Mouse (Mus musculus): ENCODE measurements around the gene Rcor2. TPM values are rescaled to one million over a fixed set of nuclear protein-coding genes. Genes with fewer than 3 reads are reported as not detected.

The Rcor2 gene
- polyA plus RNA-seq (2012; rRNA removed), result 1.8 and 3.5 TPM in 2 replicates

DNA sequence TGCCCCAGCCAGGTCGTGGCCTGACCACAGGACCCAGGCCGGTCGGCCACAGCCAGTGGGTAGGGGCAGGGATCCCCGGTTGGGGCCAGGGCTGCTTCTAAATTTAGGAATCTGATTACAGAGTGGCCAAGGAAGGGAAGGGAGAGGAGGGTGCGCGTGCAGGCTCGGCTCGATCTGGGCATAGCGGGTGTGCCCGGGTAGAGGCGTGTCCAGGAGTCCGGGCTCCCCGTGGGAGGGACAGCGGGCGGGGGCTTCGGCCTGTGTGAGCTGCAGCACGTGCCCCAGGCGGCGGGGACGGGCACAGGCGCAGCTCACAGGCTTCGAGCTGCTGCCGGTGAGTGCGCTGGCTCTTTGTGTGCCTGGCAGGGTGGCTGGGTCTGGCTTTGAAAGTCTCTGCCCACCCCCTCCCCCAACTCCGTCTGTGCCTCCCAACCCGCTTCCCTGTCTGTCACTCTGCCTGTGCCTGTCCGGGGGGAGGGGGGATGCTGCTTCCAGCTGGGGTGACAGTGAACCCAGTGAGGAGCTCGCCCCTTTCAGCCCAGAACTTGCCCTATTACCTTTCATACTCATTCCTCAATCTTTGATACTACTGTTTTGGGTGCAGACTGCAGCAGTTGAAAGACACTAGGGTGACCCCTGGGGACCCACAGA is at the start of gene Rcor2:
Gene Rcor2, plus strand, starts transcription at position 235 of the 651 bp plus-strand sequence.
- WGBS, result 4% methylated on average over 27 of the region's 28 CpGs
- H3K27me3 ChIP-seq (ENCODE audit: control insufficient read depth, insufficient read depth, low read length), result no peaks in the 10 kb centered on the region; the same call in 1 of the 2 replicates
- TF ChIP-seq POLR2A (IDR thresholded peaks at IDR 0.05; ENCODE audit: low read depth, low read length) (no peak), CTCF (IDR thresholded peaks at IDR 0.05; ENCODE audit: extremely low read depth, insufficient read depth, insufficient read length, insufficient replicate concordance) (no peak)
- H3K4me3 ChIP-seq (ENCODE audit: extremely low read depth, insufficient read depth, insufficient read length), result peak within 1 kb of the TSS; percentile 71
- no peaks in the 10 kb centered on the region for H3K36me3 ChIP-seq (ENCODE audit: control insufficient read depth, insufficient read depth, low read length)
- peaks cover 25% of the 10 kb centered on the region for H3K4me1 ChIP-seq (ENCODE audit: control insufficient read depth, insufficient read depth, insufficient read length)
- no peak for DNase-seq (ENCODE audit: low read depth in 1 of 2, low spot score in 2 of 2)
- H3K27ac ChIP-seq (ENCODE audit: insufficient read depth, low read length), result no peak within 1 kb of the TSS

DNA sequence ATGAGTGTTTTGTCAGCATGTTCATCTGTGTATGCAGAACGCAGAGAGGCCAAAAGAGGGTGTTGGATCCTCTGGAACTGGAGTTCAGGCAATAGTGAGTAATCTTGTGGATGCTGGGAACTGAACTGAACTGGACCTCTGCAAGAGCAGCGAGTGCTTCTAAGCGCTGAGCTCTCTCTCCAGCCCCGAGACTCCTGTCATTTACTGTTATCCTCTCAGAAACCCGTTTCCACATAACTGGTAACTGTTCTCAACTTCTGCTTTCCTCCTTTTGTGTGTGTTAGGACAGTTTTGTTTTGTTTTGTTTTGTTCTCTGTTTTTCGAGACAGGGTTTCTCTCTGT is 49.2 kb upstream of the Rcor2 start:
- Histone ChIP-seq H3K4me3 (ENCODE audit: extremely low read depth, insufficient read depth, insufficient read length) (0 out of 2 replicates have a peak overlapping the region, but pooled peaks have one; percentile 0), H3K27me3 (ENCODE audit: control insufficient read depth, insufficient read depth, low read length) (no peaks in the 10 kb centered on the region), H3K36me3 (ENCODE audit: control insufficient read depth, insufficient read depth, low read length) (peaks cover 9% of the 10 kb centered on the region), H3K4me1 (ENCODE audit: control insufficient read depth, insufficient read depth, insufficient read length) (peaks cover 2% of the 10 kb centered on the region; the same call in 1 of the 2 replicates), H3K27ac (ENCODE audit: insufficient read depth, low read length) (no peak overlapping the region)
- no peak for DNase-seq (ENCODE audit: low read depth in 1 of 2, low spot score in 2 of 2)
- 3% methylated on average over 6 of the region's 6 CpGs for WGBS
- TF ChIP-seq CTCF (IDR thresholded peaks at IDR 0.05; ENCODE audit: extremely low read depth, insufficient read depth, insufficient read length, insufficient replicate concordance) (no peak), POLR2A (IDR thresholded peaks at IDR 0.05; ENCODE audit: low read depth, low read length) (no peak)

DNA sequence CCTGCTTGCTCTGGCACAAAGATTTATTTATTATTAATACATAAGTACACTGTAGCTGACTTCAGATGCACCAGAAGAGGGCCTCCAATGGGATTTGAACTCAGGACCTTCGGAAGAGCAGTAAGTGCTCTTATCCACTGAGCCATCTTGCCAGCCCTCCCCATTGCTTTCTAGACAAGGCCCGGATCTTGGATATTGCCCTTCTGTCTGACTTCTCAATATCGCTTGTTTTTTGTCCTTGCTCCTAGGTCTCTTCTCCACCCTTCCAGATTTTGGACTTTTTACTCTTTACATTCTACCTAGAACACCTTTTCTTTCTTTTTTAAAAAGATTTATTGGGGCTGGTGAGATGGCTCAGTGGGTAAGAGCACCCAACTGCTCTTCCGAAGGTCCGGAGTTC is 48.4 kb upstream of the Rcor2 start:
- TF ChIP-seq POLR2A (IDR thresholded peaks at IDR 0.05; ENCODE audit: low read depth, low read length), result no peak
- TF ChIP-seq CTCF (IDR thresholded peaks at IDR 0.05; ENCODE audit: extremely low read depth, insufficient read depth, insufficient read length, insufficient replicate concordance), result no peak

DNA sequence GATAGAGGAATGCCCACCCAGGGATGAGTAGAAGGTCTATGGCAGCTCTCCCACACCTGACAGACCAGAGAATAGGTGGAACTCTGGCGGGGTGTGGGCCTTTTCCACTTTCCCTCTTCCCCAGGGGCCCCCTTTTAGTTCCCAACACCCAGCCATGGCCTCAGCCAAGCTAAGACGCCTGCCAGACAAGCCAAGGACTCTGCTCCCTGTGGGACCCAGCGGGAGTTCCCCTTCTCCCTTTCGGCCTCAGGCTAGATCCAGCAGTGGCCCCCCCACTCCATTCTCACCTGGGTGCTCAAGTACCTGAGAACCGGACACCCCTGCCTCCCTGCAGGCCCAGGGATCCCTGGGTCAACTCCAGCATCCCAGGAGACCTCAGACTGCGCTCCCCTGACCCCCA is 44.9 kb upstream of the Rcor2 start:
- H3K36me3 ChIP-seq (ENCODE audit: control insufficient read depth, insufficient read depth, low read length), result no peaks in the 10 kb centered on the region
- H3K4me3 ChIP-seq (ENCODE audit: extremely low read depth, insufficient read depth, insufficient read length), result no peak overlapping the region
- 88% methylated on average over 6 of the region's 6 CpGs for WGBS
- no peak for DNase-seq (ENCODE audit: low read depth in 1 of 2, low spot score in 2 of 2)
- TF ChIP-seq CTCF (IDR thresholded peaks at IDR 0.05; ENCODE audit: extremely low read depth, insufficient read depth, insufficient read length, insufficient replicate concordance) (no peak), POLR2A (IDR thresholded peaks at IDR 0.05; ENCODE audit: low read depth, low read length) (no peak)
- H3K4me1 ChIP-seq (ENCODE audit: control insufficient read depth, insufficient read depth, insufficient read length), result peaks cover 14% of the 10 kb centered on the region; the same call in 1 of the 2 replicates
- H3K27me3 ChIP-seq (ENCODE audit: control insufficient read depth, insufficient read depth, low read length), result no peaks in the 10 kb centered on the region
- no peak overlapping the region for H3K27ac ChIP-seq (ENCODE audit: insufficient read depth, low read length)

More for the DNA sequence above, 48.4 kb upstream of the Rcor2 start:
- no peak overlapping the region for H3K27ac ChIP-seq (ENCODE audit: insufficient read depth, low read length)
- no peak overlapping the region for H3K4me3 ChIP-seq (ENCODE audit: extremely low read depth, insufficient read depth, insufficient read length)
- DNase-seq (ENCODE audit: low read depth in 1 of 2, low spot score in 2 of 2), result no peak
- H3K4me1 ChIP-seq (ENCODE audit: control insufficient read depth, insufficient read depth, insufficient read length), result peaks cover 2% of the 10 kb centered on the region; the same call in 1 of the 2 replicates
- peaks cover 8% of the 10 kb centered on the region for H3K36me3 ChIP-seq (ENCODE audit: control insufficient read depth, insufficient read depth, low read length)
- no peaks in the 10 kb centered on the region for H3K27me3 ChIP-seq (ENCODE audit: control insufficient read depth, insufficient read depth, low read length)
- 92% methylated on average over 5 of the region's 5 CpGs for WGBS

DNA sequence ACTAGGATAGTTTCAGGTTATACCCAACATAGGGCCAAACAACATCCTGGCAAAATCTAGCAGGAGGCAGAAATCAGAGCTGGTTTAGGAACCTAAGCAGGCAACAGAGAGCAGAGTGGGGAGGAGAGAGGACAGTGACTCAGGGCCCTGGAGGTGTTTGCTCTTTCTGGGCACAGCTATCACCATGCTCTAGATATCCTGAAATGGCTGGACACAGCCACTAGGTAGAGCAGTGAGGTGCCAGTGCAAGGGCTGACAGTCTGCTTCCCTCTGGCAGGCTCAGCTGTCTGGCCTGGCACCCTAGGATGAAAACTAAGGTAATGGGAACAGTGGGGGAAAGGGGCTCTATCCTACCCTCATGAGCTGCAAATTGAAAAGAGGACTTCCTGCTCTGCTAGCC is 43.6 kb upstream of the Rcor2 start:
- no peak overlapping the region for H3K27ac ChIP-seq (ENCODE audit: insufficient read depth, low read length)
- H3K36me3 ChIP-seq (ENCODE audit: control insufficient read depth, insufficient read depth, low read length), result peaks cover 1% of the 10 kb centered on the region; the same call in 1 of the 2 replicates
- H3K4me1 ChIP-seq (ENCODE audit: control insufficient read depth, insufficient read depth, insufficient read length), result peaks cover 15% of the 10 kb centered on the region; the same call in 1 of the 2 replicates
- no peak for DNase-seq (ENCODE audit: low read depth in 1 of 2, low spot score in 2 of 2)
- H3K27me3 ChIP-seq (ENCODE audit: control insufficient read depth, insufficient read depth, low read length), result no peaks in the 10 kb centered on the region
- no peak overlapping the region for H3K4me3 ChIP-seq (ENCODE audit: extremely low read depth, insufficient read depth, insufficient read length)
- TF ChIP-seq CTCF (IDR thresholded peaks at IDR 0.05; ENCODE audit: extremely low read depth, insufficient read depth, insufficient read length, insufficient replicate concordance), result no peak
- no peak for TF ChIP-seq POLR2A (IDR thresholded peaks at IDR 0.05; ENCODE audit: low read depth, low read length)

DNA sequence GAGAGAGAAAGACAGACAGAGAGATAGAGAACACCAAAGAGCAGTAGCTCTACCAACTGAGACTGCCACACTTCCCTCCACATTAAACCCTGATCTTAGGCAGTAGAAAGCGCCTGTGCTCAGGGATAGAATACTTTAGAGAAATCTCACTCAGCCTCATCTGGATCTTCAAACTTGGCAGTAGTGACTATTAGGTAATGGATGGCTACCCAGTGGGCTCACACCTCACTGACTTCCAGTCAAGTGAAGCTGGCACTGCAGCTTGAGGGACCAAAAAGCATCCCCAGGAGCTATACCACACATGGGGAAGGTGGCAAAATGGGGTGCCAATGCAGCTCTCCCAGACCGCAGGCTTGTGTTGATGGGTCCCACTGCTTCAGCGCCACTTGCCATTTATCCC is 42.9 kb upstream of the Rcor2 start:
- peaks cover 15% of the 10 kb centered on the region; the same call in 1 of the 2 replicates for H3K4me1 ChIP-seq (ENCODE audit: control insufficient read depth, insufficient read depth, insufficient read length)
- H3K36me3 ChIP-seq (ENCODE audit: control insufficient read depth, insufficient read depth, low read length), result peaks cover 5% of the 10 kb centered on the region
- H3K27ac ChIP-seq (ENCODE audit: insufficient read depth, low read length), result no peak overlapping the region
- no peaks in the 10 kb centered on the region for H3K27me3 ChIP-seq (ENCODE audit: control insufficient read depth, insufficient read depth, low read length)
- 76% methylated on average over 3 of the region's 3 CpGs for WGBS
- no peak overlapping the region for H3K4me3 ChIP-seq (ENCODE audit: extremely low read depth, insufficient read depth, insufficient read length)
- TF ChIP-seq CTCF (IDR thresholded peaks at IDR 0.05; ENCODE audit: extremely low read depth, insufficient read depth, insufficient read length, insufficient replicate concordance), result no peak
- no peak for TF ChIP-seq POLR2A (IDR thresholded peaks at IDR 0.05; ENCODE audit: low read depth, low read length)
- no peak for DNase-seq (ENCODE audit: low read depth in 1 of 2, low spot score in 2 of 2)

DNA sequence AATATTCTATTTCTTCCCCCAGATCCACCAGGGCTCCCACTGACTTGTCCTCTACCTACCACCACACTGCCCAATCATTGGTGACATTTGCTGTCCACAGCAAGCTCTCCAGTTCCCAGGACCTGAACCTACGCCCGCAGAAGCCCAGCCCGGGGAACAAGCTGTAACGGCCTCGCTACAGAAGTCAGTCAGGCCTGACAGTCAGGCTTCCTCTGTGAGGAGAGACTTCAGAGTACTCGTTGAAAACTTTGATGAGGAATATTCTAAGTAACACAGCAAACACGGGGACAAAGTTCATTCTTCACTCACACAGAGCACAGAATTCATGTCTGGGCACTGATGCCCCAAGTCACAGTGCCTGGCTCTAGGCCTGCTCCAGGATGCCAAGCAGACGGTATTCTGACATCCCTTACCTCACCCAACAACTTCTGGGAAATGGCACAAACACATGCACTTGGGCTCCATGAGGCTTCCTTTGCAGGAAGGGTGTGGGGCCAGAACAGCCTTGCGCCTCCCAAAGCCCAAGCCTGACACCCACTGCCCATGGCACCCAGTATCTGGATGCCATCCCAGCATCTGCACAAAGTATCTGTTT is 41.9 kb upstream of the Rcor2 start:
- H3K4me1 ChIP-seq (ENCODE audit: control insufficient read depth, insufficient read depth, insufficient read length), result peaks cover 15% of the 10 kb centered on the region; the same call in 1 of the 2 replicates
- 51% methylated on average over 9 of the region's 9 CpGs for WGBS
- H3K4me3 ChIP-seq (ENCODE audit: extremely low read depth, insufficient read depth, insufficient read length), result no peak overlapping the region
- DNase-seq (ENCODE audit: low read depth in 1 of 2, low spot score in 2 of 2), result no peak
- no peak for TF ChIP-seq CTCF (IDR thresholded peaks at IDR 0.05; ENCODE audit: extremely low read depth, insufficient read depth, insufficient read length, insufficient replicate concordance)
- no peak for TF ChIP-seq POLR2A (IDR thresholded peaks at IDR 0.05; ENCODE audit: low read depth, low read length)
- no peak overlapping the region for H3K27ac ChIP-seq (ENCODE audit: insufficient read depth, low read length)
- no peaks in the 10 kb centered on the region for H3K27me3 ChIP-seq (ENCODE audit: control insufficient read depth, insufficient read depth, low read length)
- peaks cover 11% of the 10 kb centered on the region for H3K36me3 ChIP-seq (ENCODE audit: control insufficient read depth, insufficient read depth, low read length)
